Mouse (Mus musculus) gastrocnemius, postnatal 36 days (tissue): ENCODE results near the gene Slc27a1. TPM values are rescaled to one million over a fixed set of nuclear protein-coding genes. Genes with fewer than 3 reads are reported as not detected.
"Not testable (repeated sequence)": the region's sequence is repeated elsewhere in the genome, so short reads cannot be mapped to it uniquely, and the experiment has no call there.

Experiments
- DNase-seq, 2 experiments: peaks; one replicate each; pipeline ENCODE4 v3.0.0; 2022
- intact Hi-C: fragments of 180-260 bp; cut with DNase I; formaldehyde crosslinking; loops from one replicate; pipeline ENCODE4 v1.15.1; 2025
- long read RNA-seq, 2 experiments: library from polyadenylated mRNA; stranded (forward); transcript quantifications; one replicate each; pipeline ENCODE4 v2.0.0; 2021
- total RNA-seq, 2 experiments: library from RNA; stranded (reverse); gene quantifications; 2 replicates each; pipeline ENCODE4 v1.2.3; 2021

Slc27a1 gene
- total RNA-seq = 10 to 100 TPM; 55.9 to 77.1 TPM
- long read RNA-seq, experiment 1, transcript Slc27a1-207 (13 exons, 2,730 nt) = major isoform, 7 of 42 reads
- long read RNA-seq, experiment 1, partial matches to known transcripts = 15 of 42 reads
- long read RNA-seq, experiment 1, other reads (novel, unspliced or antisense) = 13 of 42 reads
- long read RNA-seq, experiment 2, transcript Slc27a1-207 (13 exons, 2,730 nt) = major isoform, 8 of 73 reads
- long read RNA-seq, experiment 2, partial matches to known transcripts = 23 of 73 reads
- long read RNA-seq, experiment 2, other reads (novel, unspliced or antisense) = 38 of 73 reads

GRCm38 (mm10) chr8:71568387-71568937 is at the start of gene Slc27a1:
TSS of gene Slc27a1 (plus strand) at chr8:71568882.
- peak; percentile 72 to 74 for DNase-seq
- intact Hi-C loops = no loop called here

- intact Hi-C loops = not testable (repeated sequence)
- peak in 1 of 2 experiments; percentile 57 for DNase-seq
These were observed 49.5 kb upstream of the Slc27a1 start for GRCm38 (mm10) chr8:71519037-71519825.

GRCm38 (mm10) chr8:71521634-71522033 is 47.0 kb upstream of the Slc27a1 start:
- peak; percentile 94 to 96 for DNase-seq
- intact Hi-C loops = loop anchor here (1.0 to 2.0 kb wide), 2 partner anchors 26 to 81 kb away; no protein-coding TSS in a partner anchor

GRCm38 (mm10) chr8:71525226-71526050 is 43.2 kb upstream of the Slc27a1 start, which contains the start of gene Ccdc194:
TSS of gene Ccdc194 (minus strand) at chr8:71525711.
- intact Hi-C loops = no loop called here
- no peak for DNase-seq

GRCm38 (mm10) chr8:71526272-71526671 is 42.4 kb upstream of the Slc27a1 start:
- no peak for DNase-seq
- intact Hi-C loops = no loop called here

- intact Hi-C loops = no loop called here
- DNase-seq = no peak
These were observed 41.4 kb upstream of the Slc27a1 start for GRCm38 (mm10) chr8:71527162-71527870.

- no peak for DNase-seq
- intact Hi-C loops = no loop called here
These were observed 40.2 kb upstream of the Slc27a1 start for GRCm38 (mm10) chr8:71528362-71529073.

- intact Hi-C loops = not testable (repeated sequence)
These were observed 37.8 kb upstream of the Slc27a1 start for GRCm38 (mm10) chr8:71530735-71531467.

GRCm38 (mm10) chr8:71534263-71534810 is 34.3 kb upstream of the Slc27a1 start:
- intact Hi-C loops = no loop called here
- no peak for DNase-seq

More at GRCm38 (mm10) chr8:71530735-71531467, 37.8 kb upstream of the Slc27a1 start:
- not testable (repeated sequence) for DNase-seq

GRCm38 (mm10) chr8:71535663-71536062 is 33.0 kb upstream of the Slc27a1 start:
- DNase-seq = no peak
- intact Hi-C loops = no loop called here

GRCm38 (mm10) chr8:71537028-71537867 is 31.4 kb upstream of the Slc27a1 start, which contains the start of gene Bst2:
TSS of gene Bst2 (minus strand) at chr8:71537456.
- intact Hi-C loops = no loop called here
- DNase-seq = peak; percentile 80 to 83

- peak; percentile 90 to 97 for DNase-seq
- intact Hi-C loops = loop anchor here (10.0 kb wide), 1 partner anchor 382 kb away; no protein-coding TSS in a partner anchor
These were observed 25.9 kb upstream of the Slc27a1 start, which contains the start of gene Mvb12a for GRCm38 (mm10) chr8:71542632-71543343. TSS of gene Mvb12a (plus strand) at chr8:71542922.

- intact Hi-C loops = loop anchor here (10.0 kb wide), 1 partner anchor 381 kb away; no protein-coding TSS in a partner anchor
- DNase-seq = no peak
These were observed 24.9 kb upstream of the Slc27a1 start for GRCm38 (mm10) chr8:71543755-71544154.

- intact Hi-C loops = loop anchor here (10.0 kb wide), 1 partner anchor 380 kb away; no protein-coding TSS in a partner anchor
These were observed 23.6 kb upstream of the Slc27a1 start for GRCm38 (mm10) chr8:71545053-71545452.

GRCm38 (mm10) chr8:71547590-71547989 is 21.1 kb upstream of the Slc27a1 start:
- intact Hi-C loops = loop anchor here (10.0 kb wide), 1 partner anchor 377 kb away; no protein-coding TSS in a partner anchor
- DNase-seq = no peak

More at GRCm38 (mm10) chr8:71545053-71545452, 23.6 kb upstream of the Slc27a1 start:
- DNase-seq = no peak

GRCm38 (mm10) chr8:71550754-71551153 is 17.9 kb upstream of the Slc27a1 start:
- no peak for DNase-seq

More at GRCm38 (mm10) chr8:71550754-71551153, 17.9 kb upstream of the Slc27a1 start:
- intact Hi-C loops = no loop called here
